Mouse (Mus musculus) spleen, adult 2 months (tissue): Measurements from ENCODE around the gene Sec16a.

Experiments
- CTCF ChIP-seq: fragments of 200-500 bp; IDR thresholded peaks from 2 replicates; pipeline ENCODE4 v1.5.1; 2011; ENCODE audit warnings: mild to moderate bottlenecking, inconsistent platforms; ENCODE audit not compliant: insufficient read depth, insufficient read length, insufficient replicate concordance; ENCODE audit errors: extremely low read depth
- POLR2A ChIP-seq: fragments of 200-500 bp; IDR thresholded peaks from 2 replicates; pipeline ENCODE4 v1.6.1; 2011; ENCODE audit warnings: low read depth, low read length, inconsistent platforms

DNA sequence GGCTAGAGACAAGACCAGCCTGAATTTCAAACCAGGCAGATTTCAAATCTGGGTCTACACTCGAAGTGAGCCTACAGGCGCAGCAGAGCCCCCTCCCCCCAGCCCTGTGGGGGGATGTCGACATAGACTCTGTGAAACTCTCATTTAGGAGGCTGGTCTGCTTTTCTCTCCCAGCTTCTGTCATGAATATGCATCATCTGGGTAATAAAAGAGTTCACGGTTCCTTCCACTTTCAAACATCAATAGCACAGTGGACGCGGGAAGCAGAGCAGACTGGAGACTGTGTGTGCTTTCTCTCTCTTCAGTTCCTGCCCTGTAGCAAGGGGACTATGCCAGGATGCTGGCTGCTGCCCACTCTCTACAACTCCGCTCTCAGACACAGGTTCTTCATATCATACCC is 40.7 kb upstream of the Sec16a start:
- TF ChIP-seq CTCF: no peak
- no peak for TF ChIP-seq POLR2A
